Mouse (Mus musculus) adrenal gland, adult 2 months (tissue): ENCODE data around the gene Icosl. TPM values are rescaled to one million over a fixed set of nuclear protein-coding genes. Genes with fewer than 3 reads are reported as not detected.
"Not testable (repeated sequence)": the region's sequence is repeated elsewhere in the genome, so short reads cannot be mapped to it uniquely, and the experiment has no call there.

Experiments
- DNase-seq: peaks from one replicate; pipeline ENCODE4 v3.0.0; 2021
- long read RNA-seq: library from polyadenylated mRNA; stranded (forward); transcript quantifications from one replicate; pipeline ENCODE4 v2.0.0, GENCODE M21; 2021
- polyA plus RNA-seq: library from polyadenylated mRNA; depleted of rRNA; stranded (reverse); fragments of >200 nt; gene quantifications from 2 replicates; pipeline ENCODE4 v1.2.3, GENCODE M21; 2012; rRNA removed
- total RNA-seq, 2 experiments: library from RNA; stranded (reverse); gene quantifications; 2 replicates each; pipeline ENCODE4 v1.2.3; 2021

The Icosl gene
- total RNA-seq (10 to 100 TPM; 14.9 to 16.4 TPM), polyA plus RNA-seq (22.8 and 32.0 TPM in 2 replicates)
- long read RNA-seq, partial matches to known transcripts, result 2 of 6 reads
- long read RNA-seq, other reads (novel, unspliced or antisense), result 0 of 6 reads

DNA sequence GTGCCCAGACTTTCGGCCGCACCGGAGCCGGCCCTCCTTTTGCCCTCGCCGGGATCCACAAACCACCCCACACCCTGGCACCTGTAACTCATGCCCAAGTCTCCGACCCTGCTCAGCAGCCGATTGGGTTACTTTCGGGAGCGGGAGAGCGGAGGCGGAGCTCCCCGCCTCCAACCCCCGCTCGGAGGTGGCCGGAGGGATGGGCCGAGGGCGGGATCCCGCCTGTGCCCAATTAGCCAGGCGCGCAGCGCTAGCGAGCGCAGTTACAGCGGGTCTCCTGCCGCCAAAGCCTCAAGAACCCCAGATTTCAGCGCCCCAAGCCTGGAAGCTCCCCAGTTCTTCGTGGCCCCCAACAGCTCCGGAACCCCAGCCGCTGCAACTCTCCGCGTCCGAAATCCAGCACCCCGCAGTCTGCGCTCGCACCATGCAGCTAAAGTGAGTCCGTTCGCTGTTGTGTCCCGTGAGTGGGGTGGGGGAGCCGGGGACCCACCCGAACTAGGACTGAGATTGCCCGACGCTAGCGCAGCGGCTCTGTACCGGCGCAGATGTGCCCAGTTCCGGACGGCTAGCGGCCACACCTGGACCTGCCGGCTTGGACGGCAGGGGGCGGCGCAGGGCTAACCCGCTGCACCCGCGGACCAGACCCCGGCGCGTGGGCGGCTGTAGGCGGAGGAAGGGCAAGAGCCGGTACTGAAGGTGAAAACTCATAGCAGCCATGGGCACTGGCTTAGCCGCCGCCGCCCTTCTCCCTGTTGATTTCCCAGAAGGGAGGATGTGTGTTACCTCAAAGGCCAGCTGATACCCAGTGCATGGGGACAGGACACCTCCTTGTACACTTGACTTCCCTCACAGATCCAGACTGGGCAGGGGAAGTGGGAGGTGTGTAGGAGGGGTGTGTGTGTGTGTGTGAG lies at the start of gene Icosl:
TSS of gene Icosl (plus strand) at position 202 of the 911 bp plus-strand sequence.
- DNase-seq, result peak; percentile 93

DNA sequence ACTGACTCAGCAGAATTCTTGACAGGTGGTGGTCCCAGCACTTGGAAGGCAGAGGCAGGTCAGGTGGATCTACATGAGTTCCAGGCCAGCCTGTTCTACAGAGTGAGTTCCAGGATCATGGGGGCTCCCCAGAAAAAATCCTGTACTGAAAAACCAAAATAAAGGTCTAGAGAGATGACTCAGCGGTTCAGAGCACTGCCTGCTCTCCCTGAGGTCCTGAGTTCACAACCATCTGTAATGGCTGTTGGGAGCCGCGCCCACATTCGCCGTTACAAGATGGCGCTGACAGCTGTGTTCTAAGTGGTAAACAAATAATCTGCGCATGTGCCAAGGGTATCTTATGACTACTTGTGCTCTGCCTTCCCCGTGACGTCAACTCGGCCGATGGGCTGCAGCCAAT lies 49.1 kb upstream of the Icosl start:
- not testable (repeated sequence) for DNase-seq

DNA sequence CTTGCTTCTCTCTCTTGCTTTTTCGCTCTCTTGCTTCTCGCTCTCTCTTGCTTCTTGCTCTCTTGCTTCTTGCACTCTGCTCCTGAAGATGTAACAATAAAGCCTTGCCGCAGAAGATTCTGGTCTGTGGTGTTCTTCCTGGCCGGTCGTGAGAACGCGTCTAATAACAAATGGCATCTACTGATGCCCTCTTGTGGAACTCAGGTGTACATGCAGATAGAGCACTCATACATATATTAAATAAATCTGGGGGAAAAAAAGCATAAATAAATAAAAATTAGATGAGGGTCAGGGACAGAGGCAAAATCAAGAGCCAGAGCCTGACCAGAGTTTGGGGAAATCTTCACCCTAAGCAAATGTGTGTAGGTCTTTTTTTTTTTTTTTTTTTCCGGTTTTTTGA lies 43.6 kb upstream of the Icosl start:
- not testable (repeated sequence) for DNase-seq

- peak; percentile 61 for DNase-seq
Observed at GRCm38 (mm10) chr10:78028129-78028528, 41.0 kb upstream of the Icosl start.

GRCm38 (mm10) chr10:78029080-78029479 lies 40.0 kb upstream of the Icosl start:
- DNase-seq, result no peak

GRCm38 (mm10) chr10:78031987-78032386 lies 37.1 kb upstream of the Icosl start:
- DNase-seq, result no peak

DNA sequence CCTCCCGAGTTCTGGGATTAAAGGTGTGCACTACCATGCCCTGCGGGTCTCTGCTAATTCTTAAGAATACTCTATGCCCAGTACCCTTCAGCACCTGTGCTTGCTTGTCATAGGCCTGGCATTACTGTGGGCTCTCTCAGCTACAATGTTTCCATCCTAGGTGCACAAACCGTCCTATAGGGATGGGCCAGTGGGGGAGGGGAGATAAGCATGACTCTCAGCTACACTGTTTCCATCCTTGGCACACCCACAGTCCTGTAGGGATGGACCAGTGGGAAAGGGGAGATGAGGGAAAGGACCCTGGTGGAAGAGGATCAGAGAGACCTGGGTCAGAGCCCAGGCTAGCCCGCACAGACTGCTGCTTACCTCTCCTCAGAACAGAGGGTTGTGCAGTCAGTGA lies 32.0 kb upstream of the Icosl start:
- DNase-seq, result no peak

- DNase-seq, result no peak
Observed at GRCm38 (mm10) chr10:78041647-78042046, 27.5 kb upstream of the Icosl start, which contains the start of gene Dnmt3l. Dnmt3l (plus strand) TSS chr10:78041947.

- no peak for DNase-seq
Observed at GRCm38 (mm10) chr10:78042096-78042495, 27.0 kb upstream of the Icosl start.

DNA sequence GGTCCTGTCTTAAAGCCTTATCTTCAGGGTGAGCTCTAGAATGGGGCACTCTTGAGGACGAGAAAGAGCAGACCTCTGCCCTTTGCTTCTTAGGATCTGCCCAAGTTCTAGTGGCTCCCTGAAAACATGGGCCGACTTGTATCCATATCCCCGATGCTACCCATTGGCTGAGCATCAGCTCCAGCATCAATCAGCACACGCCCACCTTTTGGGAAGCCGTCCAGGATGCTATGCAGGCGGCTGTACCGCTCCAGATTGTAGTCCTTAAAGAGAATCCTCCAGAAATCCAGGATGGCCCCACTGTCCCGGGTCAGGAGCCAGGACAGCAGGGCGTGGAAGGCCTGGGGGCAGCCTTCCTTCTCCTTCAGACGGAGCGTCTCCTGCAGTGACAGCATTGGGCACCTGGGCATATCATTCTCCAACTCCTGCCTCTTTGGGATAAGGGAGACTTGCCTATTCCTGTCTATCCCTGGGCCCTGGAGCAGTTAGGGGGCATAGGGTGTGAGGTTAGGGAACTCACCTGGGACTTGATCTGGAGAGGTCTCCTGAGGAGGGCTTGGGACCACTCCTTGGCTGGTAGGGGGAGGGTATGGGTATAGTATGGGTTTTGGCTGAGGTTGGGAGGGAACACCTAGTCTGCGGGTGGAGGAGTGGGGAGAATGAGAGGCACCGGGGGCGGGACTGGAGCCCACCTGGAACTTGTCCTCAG lies 26.3 kb upstream of the Icosl start:
- DNase-seq, result no peak

GRCm38 (mm10) chr10:78043406-78043836 lies 25.7 kb upstream of the Icosl start, which contains the start of gene Aire:
Aire (minus strand) TSS chr10:78043610.
- DNase-seq, result peak; percentile 73

- no peak for DNase-seq
Observed at GRCm38 (mm10) chr10:78044531-78044930, 24.6 kb upstream of the Icosl start.

DNA sequence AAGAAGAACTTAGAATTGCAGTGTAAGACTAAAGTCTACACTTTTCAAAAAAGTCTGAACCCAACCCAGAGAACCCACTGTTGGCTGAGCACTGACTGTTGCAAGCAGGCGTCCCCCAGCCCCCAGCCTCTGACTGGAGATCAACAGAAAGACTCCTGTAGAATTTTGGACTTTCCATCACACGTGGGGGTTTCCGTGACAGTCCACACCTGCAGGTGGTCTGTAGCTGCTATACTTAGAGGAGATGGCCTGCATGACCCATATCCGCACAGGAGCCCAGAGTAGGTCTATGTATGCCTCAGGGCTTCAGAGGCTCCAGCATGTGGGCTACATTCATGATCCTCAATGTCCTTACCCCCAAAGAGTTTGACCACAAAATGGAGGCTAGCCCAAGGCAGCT lies 22.7 kb upstream of the Icosl start:
- no peak for DNase-seq

DNA sequence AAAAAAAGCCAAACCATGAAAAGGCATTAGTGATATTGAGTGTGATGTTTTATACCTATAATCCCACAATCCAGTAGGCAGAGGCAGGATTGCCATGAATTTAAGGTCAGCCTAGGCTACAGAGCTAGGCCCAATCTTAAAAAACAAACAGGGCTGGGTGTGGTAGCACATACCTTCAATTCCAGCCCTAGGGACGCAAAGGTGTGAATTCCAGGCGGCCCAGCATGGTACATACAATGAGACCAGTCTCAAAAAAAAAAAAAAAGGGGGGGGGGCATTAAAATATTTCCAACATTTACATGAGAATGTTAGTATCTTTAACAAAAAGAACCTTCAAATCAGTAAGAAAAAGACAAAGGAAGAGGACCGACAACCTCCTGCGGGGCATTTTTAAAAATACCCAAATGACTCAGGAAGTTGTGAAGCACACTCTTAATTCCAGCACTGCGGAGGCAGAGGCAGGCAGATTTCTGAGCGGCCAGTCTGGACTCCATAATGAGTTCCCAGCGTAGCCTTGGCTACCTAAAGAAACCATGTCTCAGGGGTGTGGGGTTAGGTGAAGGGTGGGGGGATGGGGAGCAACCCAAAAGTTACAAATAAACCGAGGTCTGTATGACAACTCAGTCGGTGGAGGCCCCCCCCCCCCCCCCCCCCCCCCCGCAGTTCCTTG lies 20.9 kb upstream of the Icosl start:
- no peak for DNase-seq

DNA sequence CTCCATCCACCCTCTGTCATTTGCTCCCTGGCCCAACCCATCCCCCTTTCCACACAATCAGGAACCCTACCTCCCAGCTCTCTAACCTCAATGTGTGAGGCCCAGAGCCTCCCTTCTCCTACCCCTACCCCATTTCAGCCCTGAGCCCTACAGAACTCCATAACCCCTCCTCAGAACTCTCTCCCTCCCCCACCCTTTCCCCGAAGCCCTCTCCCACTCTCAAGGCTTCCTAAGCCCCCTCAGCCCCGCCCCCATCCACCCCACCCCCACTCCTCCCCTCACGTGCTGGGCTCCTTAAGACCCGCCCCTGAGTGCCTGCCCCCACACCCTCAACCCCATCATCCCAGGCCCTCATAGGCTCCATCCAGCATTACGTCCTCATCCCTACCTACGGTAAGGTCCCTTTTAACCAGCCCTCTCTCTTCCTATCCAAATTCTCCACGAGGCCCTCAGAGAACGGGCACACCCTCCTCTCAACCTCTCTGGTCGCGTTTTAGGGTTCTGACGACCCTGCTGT lies 19.5 kb upstream of the Icosl start:
- no peak for DNase-seq

DNA sequence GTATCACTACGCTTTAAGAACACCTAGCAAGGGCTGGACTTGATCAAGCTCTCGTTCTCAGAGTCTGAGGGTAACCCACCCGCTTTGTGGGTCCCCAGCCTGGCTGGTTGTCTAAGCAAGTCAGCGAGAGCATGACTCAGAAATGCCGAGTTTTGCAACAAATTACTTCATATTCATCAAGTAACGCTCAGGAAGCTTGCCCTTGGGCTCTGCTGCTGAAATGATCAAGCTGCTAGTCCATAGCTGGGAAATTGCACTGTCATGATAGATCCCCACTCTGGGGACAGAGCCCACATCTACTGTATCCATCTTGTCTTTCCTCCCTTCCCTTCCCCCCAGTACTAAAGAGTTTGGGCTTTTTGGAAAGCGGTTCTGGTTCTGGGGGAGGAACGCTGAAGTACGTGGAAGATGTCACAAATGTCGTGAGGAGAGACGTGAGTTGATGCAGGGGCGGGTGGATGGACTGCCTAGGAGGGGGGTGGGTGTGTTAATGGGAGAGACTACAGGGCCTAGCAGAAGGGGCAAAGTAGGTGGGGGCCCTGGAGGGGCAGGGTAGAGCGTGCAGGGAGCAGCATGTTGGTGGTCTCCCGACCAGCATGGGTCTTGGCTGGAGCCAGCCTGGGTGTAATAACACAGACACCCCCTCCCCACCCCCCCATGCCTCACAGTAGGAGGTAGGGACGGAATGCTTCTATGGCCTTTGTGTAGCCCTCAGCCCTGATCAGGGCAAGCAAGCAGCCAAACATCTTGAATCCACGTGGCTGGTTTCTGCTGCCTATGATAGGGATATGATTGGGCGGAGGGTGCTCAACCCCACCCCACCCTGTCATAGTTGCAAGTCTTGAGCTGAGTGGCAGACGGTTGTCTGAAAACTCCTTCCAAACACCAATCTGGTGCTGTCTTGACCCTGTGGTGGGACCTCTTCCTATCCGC lies 14.2 kb upstream of the Icosl start:
- peak; percentile 78 for DNase-seq

DNA sequence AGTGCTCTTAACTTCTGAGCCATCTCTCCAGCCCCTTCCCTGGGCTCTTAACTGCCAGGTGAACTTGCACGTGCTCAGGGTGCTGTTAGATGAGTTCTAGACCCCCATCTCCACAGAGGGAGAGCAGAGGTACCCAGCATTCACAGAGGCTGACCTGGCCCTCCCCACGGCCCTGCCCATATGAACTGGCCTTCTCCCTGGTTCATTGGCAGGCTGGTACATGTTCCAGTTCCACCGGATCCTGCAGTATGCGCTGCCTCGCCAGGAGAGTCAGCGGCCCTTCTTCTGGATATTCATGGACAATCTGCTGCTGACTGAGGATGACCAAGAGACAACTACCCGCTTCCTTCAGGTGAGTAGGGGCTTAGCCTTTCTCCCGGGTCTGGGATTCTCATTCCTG lies 12.0 kb upstream of the Icosl start:
- DNase-seq, result no peak

DNA sequence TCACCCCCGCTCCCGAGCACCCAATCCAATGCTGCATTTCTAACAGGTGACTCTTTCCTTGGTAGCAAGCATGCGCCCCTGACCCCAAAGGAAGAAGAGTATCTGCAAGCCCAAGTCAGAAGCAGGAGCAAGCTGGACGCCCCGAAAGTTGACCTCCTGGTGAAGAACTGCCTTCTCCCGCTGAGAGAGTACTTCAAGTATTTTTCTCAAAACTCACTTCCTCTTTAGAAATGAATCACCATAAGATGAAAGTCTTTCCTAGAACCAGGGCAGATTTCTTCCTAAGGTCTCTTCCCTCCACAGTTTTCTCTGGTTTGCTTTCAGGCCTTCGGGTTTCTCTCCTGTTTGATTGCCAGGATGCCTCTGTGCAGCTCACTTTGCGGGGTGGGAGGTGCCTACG lies 6.0 kb upstream of the Icosl start:
- DNase-seq, result no peak

- peak; percentile 29 for DNase-seq
Observed at GRCm38 (mm10) chr10:78067226-78067625, 1.9 kb upstream of the Icosl start.

- DNase-seq, result peak; percentile 17
Observed at GRCm38 (mm10) chr10:78068541-78068940, 561 bp upstream of the Icosl start.

DNA sequence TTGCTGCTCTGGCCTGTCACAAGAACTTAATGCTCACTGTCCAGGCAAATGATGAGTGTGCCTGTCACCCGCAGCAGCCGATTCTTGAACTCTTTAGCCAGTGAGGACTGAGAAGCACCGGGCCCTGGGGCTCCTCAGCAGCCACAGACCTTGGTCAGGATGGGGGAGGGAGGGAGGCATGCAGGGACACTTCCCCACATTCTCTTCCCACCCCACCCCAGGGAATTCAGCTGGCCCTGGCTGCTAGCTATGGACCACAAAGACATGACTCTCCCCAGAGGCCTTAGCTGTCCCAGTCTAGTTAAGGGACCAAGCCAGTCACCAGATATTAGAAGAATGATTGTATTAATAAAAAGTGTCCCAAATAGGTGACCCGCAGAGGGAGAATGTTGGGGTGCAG lies 5.0 kb downstream of the Icosl start:
- no peak for DNase-seq
